Mouse (Mus musculus): ENCODE measurements at regions not wholly inside any gene's neighbourhood (a gene's known extent, or its start where the extent isn't known, plus 50 kb on each side); places are given as distances from the start of the nearest gene placed in this dataset.

- TF ChIP-seq POLR2A (IDR thresholded peaks at IDR 0.05; ENCODE audit: low read depth, low read length): no peak
- TF ChIP-seq CTCF (IDR thresholded peaks at IDR 0.05; ENCODE audit: extremely low read depth, insufficient read depth, insufficient read length, insufficient replicate concordance): no peak
- no peaks in the 10 kb centered on the region for H3K36me3 ChIP-seq (ENCODE audit: control insufficient read depth, insufficient read depth, low read length)
- 73% methylated on average over 3 of the region's 3 CpGs for WGBS
- H3K4me1 ChIP-seq (ENCODE audit: control insufficient read depth, insufficient read depth, insufficient read length): no peaks in the 10 kb centered on the region
- no peak overlapping the region for H3K27ac ChIP-seq (ENCODE audit: insufficient read depth, low read length)
- H3K4me3 ChIP-seq (ENCODE audit: extremely low read depth, insufficient read depth, insufficient read length): no peak overlapping the region
- no peaks in the 10 kb centered on the region for H3K27me3 ChIP-seq (ENCODE audit: control insufficient read depth, insufficient read depth, low read length)
- no peak for DNase-seq (ENCODE audit: low read depth in 1 of 2, low spot score in 2 of 2)
Measured at GRCm38 (mm10) chr4:53949164-53949563, 123.3 kb downstream of the Tmem38b start.

- Histone ChIP-seq H3K27ac (ENCODE audit: insufficient read depth, low read length) (no peak overlapping the region), H3K4me1 (ENCODE audit: control insufficient read depth, insufficient read depth, insufficient read length) (no peaks in the 10 kb centered on the region), H3K4me3 (ENCODE audit: extremely low read depth, insufficient read depth, insufficient read length) (no peak overlapping the region), H3K36me3 (ENCODE audit: control insufficient read depth, insufficient read depth, low read length) (no peaks in the 10 kb centered on the region), H3K27me3 (ENCODE audit: control insufficient read depth, insufficient read depth, low read length) (no peaks in the 10 kb centered on the region)
- TF ChIP-seq CTCF (IDR thresholded peaks at IDR 0.05; ENCODE audit: extremely low read depth, insufficient read depth, insufficient read length, insufficient replicate concordance): no peak
- TF ChIP-seq POLR2A (IDR thresholded peaks at IDR 0.05; ENCODE audit: low read depth, low read length): no peak
- no peak for DNase-seq (ENCODE audit: low read depth in 1 of 2, low spot score in 2 of 2)
- 86% methylated on average over 6 of the region's 6 CpGs for WGBS
Measured at GRCm38 (mm10) chr4:53950496-53950895, 124.7 kb downstream of the Tmem38b start.

GRCm38 (mm10) chr4:53951003-53951733, 125.3 kb downstream of the Tmem38b start:
- WGBS: 53% methylated on average over 3 of the region's 3 CpGs
- TF ChIP-seq POLR2A (IDR thresholded peaks at IDR 0.05; ENCODE audit: low read depth, low read length): no peak
- TF ChIP-seq CTCF (IDR thresholded peaks at IDR 0.05; ENCODE audit: extremely low read depth, insufficient read depth, insufficient read length, insufficient replicate concordance): no peak

GRCm38 (mm10) chr4:53951734-53952109, 125.9 kb downstream of the Tmem38b start:
- no peak overlapping the region for H3K27ac ChIP-seq (ENCODE audit: insufficient read depth, low read length)
- H3K27me3 ChIP-seq (ENCODE audit: control insufficient read depth, insufficient read depth, low read length): no peaks in the 10 kb centered on the region
- H3K4me3 ChIP-seq (ENCODE audit: extremely low read depth, insufficient read depth, insufficient read length): no peak overlapping the region

More at GRCm38 (mm10) chr4:53951003-53951733, 125.3 kb downstream of the Tmem38b start:
- no peak overlapping the region for H3K27ac ChIP-seq (ENCODE audit: insufficient read depth, low read length)
- no peaks in the 10 kb centered on the region for H3K27me3 ChIP-seq (ENCODE audit: control insufficient read depth, insufficient read depth, low read length)
- no peak overlapping the region for H3K4me3 ChIP-seq (ENCODE audit: extremely low read depth, insufficient read depth, insufficient read length)
- DNase-seq (ENCODE audit: low read depth in 1 of 2, low spot score in 2 of 2): no peak
- no peaks in the 10 kb centered on the region for H3K36me3 ChIP-seq (ENCODE audit: control insufficient read depth, insufficient read depth, low read length)
- no peaks in the 10 kb centered on the region for H3K4me1 ChIP-seq (ENCODE audit: control insufficient read depth, insufficient read depth, insufficient read length)

GRCm38 (mm10) chr4:53952288-53952687, 126.4 kb downstream of the Tmem38b start:
- TF ChIP-seq CTCF (IDR thresholded peaks at IDR 0.05; ENCODE audit: extremely low read depth, insufficient read depth, insufficient read length, insufficient replicate concordance) (no peak), POLR2A (IDR thresholded peaks at IDR 0.05; ENCODE audit: low read depth, low read length) (no peak)
- WGBS: 76% methylated on average over 3 of the region's 3 CpGs
- Histone ChIP-seq H3K4me1 (ENCODE audit: control insufficient read depth, insufficient read depth, insufficient read length) (no peaks in the 10 kb centered on the region), H3K27me3 (ENCODE audit: control insufficient read depth, insufficient read depth, low read length) (no peaks in the 10 kb centered on the region), H3K4me3 (ENCODE audit: extremely low read depth, insufficient read depth, insufficient read length) (no peak overlapping the region), H3K27ac (ENCODE audit: insufficient read depth, low read length) (no peak overlapping the region), H3K36me3 (ENCODE audit: control insufficient read depth, insufficient read depth, low read length) (no peaks in the 10 kb centered on the region)
- DNase-seq (ENCODE audit: low read depth in 1 of 2, low spot score in 2 of 2): no peak

More at GRCm38 (mm10) chr4:53951734-53952109, 125.9 kb downstream of the Tmem38b start:
- H3K4me1 ChIP-seq (ENCODE audit: control insufficient read depth, insufficient read depth, insufficient read length): no peaks in the 10 kb centered on the region
- no peak for DNase-seq (ENCODE audit: low read depth in 1 of 2, low spot score in 2 of 2)
- WGBS: 81% methylated on average over 5 of the region's 5 CpGs
- no peak for TF ChIP-seq CTCF (IDR thresholded peaks at IDR 0.05; ENCODE audit: extremely low read depth, insufficient read depth, insufficient read length, insufficient replicate concordance)
- no peaks in the 10 kb centered on the region for H3K36me3 ChIP-seq (ENCODE audit: control insufficient read depth, insufficient read depth, low read length)

- H3K4me3 ChIP-seq (ENCODE audit: extremely low read depth, insufficient read depth, insufficient read length): no peak overlapping the region
- TF ChIP-seq CTCF (IDR thresholded peaks at IDR 0.05; ENCODE audit: extremely low read depth, insufficient read depth, insufficient read length, insufficient replicate concordance): no peak
- TF ChIP-seq POLR2A (IDR thresholded peaks at IDR 0.05; ENCODE audit: low read depth, low read length): no peak
Measured at GRCm38 (mm10) chr4:53962458-53962857, 136.6 kb downstream of the Tmem38b start.

GRCm38 (mm10) chr4:53970461-53970860, 144.6 kb downstream of the Tmem38b start:
- no peaks in the 10 kb centered on the region for H3K27me3 ChIP-seq (ENCODE audit: control insufficient read depth, insufficient read depth, low read length)
- no peak overlapping the region for H3K4me3 ChIP-seq (ENCODE audit: extremely low read depth, insufficient read depth, insufficient read length)
- TF ChIP-seq POLR2A (IDR thresholded peaks at IDR 0.05; ENCODE audit: low read depth, low read length) (no peak), CTCF (IDR thresholded peaks at IDR 0.05; ENCODE audit: extremely low read depth, insufficient read depth, insufficient read length, insufficient replicate concordance) (no peak)
- no peaks in the 10 kb centered on the region for H3K36me3 ChIP-seq (ENCODE audit: control insufficient read depth, insufficient read depth, low read length)
- H3K27ac ChIP-seq (ENCODE audit: insufficient read depth, low read length): no peak overlapping the region
- no peak for DNase-seq (ENCODE audit: low read depth in 1 of 2, low spot score in 2 of 2)
- no peaks in the 10 kb centered on the region for H3K4me1 ChIP-seq (ENCODE audit: control insufficient read depth, insufficient read depth, insufficient read length)

More at GRCm38 (mm10) chr4:53962458-53962857, 136.6 kb downstream of the Tmem38b start:
- Histone ChIP-seq H3K27ac (ENCODE audit: insufficient read depth, low read length) (no peak overlapping the region), H3K27me3 (ENCODE audit: control insufficient read depth, insufficient read depth, low read length) (no peaks in the 10 kb centered on the region), H3K36me3 (ENCODE audit: control insufficient read depth, insufficient read depth, low read length) (no peaks in the 10 kb centered on the region), H3K4me1 (ENCODE audit: control insufficient read depth, insufficient read depth, insufficient read length) (no peaks in the 10 kb centered on the region)
- no peak for DNase-seq (ENCODE audit: low read depth in 1 of 2, low spot score in 2 of 2)
- WGBS: 85% methylated on average over 3 of the region's 3 CpGs

Data from spleen, adult 2 months (tissue).